Mouse (Mus musculus) kidney, adult 8-10 months (tissue): Measurements from ENCODE around the gene Magoh.
A peak's percentile ranks its signal among the peaks of the same experiment; 100 is the strongest.

Experiments used
- DNase-seq, 2 experiments: peaks; one replicate each; pipeline ENCODE4 v3.0.0; 2022

The Magoh gene

GRCm38 (mm10) chr4:107889731-107890432 is 10.3 kb downstream of the Magoh start, which contains the start of gene 0610037L13Rik:
0610037L13Rik (plus strand) TSS chr4:107889813.
- peak; percentile 95 to 97 for DNase-seq

- DNase-seq: no peak
Observed at GRCm38 (mm10) chr4:107892663-107893062, 13.1 kb downstream of the Magoh start.

GRCm38 (mm10) chr4:107899211-107899927 is 19.8 kb downstream of the Magoh start:
- DNase-seq: no peak

- no peak for DNase-seq
Observed at GRCm38 (mm10) chr4:107900206-107900605, 20.7 kb downstream of the Magoh start.

DNA sequence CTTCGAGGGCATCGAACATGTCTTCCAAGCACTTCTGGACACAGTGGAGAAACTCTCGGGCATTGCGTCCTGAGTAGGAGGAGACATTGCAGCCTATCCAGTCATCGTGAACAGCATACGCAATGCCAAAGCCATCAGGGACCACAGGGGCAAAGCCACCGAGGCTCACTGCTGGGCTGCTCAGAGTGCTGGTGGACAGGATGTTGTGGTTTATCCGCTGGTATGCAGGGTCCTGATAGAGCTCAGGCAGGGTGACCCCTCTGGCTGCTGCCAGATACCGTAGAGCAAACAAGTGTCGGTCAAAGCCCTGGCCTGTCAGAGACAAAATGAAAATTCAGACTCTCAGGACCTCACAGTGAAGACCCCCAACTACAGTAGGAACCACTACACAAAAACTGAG is 24.7 kb downstream of the Magoh start:
- no peak for DNase-seq

- DNase-seq: no peak
Observed at GRCm38 (mm10) chr4:107906561-107906960, 27.0 kb downstream of the Magoh start.

- no peak for DNase-seq
Observed at GRCm38 (mm10) chr4:107910020-107910419, 30.5 kb downstream of the Magoh start.

- DNase-seq: peak in 1 of 2 experiments; percentile 14
Observed at GRCm38 (mm10) chr4:107920336-107920735, 40.8 kb downstream of the Magoh start.

DNA sequence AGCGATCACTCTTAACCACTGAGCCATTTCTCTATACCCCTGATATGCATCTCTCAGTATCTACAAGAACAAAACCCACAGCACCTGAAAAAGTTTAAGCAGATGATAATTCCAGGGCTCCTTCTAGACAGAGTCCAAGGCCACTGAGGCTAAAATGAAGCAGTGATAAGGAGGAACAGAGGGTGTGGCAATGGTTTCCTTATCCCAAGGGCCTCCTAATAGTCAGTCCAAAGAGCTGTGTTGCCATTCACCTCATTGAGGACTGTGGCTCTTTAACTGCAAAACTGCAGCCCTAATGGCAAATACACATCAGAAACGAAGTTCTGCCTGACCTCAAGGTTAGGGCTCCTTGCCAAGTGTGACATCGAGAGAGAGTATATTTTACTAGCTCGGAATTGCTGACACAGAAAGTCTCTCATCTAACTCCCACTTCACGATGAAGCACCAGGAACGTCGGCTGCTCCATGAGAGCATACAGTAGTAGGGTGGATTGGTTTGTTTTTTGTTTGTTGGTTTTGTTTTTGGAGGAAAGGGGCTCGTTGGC is 41.7 kb downstream of the Magoh start:
- peak; percentile 66 to 67 for DNase-seq

DNA sequence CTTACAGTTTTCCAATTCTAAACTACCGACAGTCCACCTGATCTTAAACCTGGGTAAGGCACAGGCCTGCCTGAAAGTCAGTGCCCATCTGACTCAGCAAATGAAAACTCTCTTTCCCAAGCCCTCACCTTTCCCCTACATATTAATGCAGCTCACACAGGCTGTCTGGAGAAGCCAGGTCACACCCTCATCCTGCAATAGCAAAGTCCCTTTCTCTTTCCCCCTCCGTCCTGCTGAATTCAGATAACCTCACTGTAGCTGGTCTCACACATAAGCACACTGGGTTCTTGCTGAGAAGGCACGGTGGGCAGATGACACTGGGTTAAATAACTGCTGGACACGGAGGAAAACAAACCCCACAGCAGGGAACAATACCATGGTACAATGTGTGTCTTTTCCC is 42.4 kb downstream of the Magoh start:
- DNase-seq: peak; percentile 62 to 85

- peak; percentile 96 to 97 for DNase-seq
Observed at GRCm38 (mm10) chr4:107923145-107923802, 43.7 kb downstream of the Magoh start, which contains the start of gene Cpt2. Cpt2 (minus strand) TSS chr4:107923610.

GRCm38 (mm10) chr4:107923803-107924194 is 44.2 kb downstream of the Magoh start:
- DNase-seq: no peak

- DNase-seq: no peak
Observed at GRCm38 (mm10) chr4:107928269-107928668, 48.7 kb downstream of the Magoh start.

GRCm38 (mm10) chr4:107928726-107929125 is 49.2 kb downstream of the Magoh start:
- no peak for DNase-seq

GRCm38 (mm10) chr4:107931453-107931852 is 51.9 kb downstream of the Magoh start:
- DNase-seq: no peak

GRCm38 (mm10) chr4:107933239-107933638 is 53.7 kb downstream of the Magoh start:
- no peak for DNase-seq

DNA sequence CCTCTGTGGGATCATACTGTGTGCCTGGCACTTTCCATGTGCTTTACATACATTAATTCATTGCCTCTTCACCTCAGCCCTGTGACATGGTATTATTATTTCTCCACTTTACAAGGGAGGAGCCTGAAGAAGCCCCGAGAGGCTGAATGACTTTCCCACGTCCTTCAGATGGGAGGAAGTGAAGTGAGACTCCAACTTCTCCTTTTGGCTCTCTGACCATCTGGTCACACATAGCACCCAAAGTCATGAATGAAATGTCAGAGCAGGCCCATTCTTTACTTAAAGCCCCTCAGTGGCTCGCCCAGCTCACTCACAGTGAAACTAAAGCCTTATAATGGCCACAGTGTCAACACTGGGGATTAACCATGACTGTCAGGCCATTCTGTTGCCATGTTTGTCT is 55.7 kb downstream of the Magoh start:
- DNase-seq: no peak
